ENCODE assay signal across 14 mouse cellular contexts in genomic region chr19:7533891-7534290, GRCm38 (mm10). TPM values are rescaled to one million over a fixed set of nuclear protein-coding genes. Genes with fewer than 3 reads are reported as not detected.
DNase-seq lines count a peak whose midpoint lies in the region; ATAC-seq and TF ChIP-seq lines count a peak whose summit lies in the region.
"Had no signal": no experiment of that assay in that cellular context is flagged by ENCODE, and none has a peak within 500 bp of the region (broad histone marks: within the 10 kb centered on the region; RNA-seq: fewer than 3 reads in every experiment).

No protein-coding gene starts in this region.

- no peaks in the 10 kb centered on the region for H3K9me3 ChIP-seq in forebrain, embryonic 14.5 days (replicated peaks; ENCODE audit: control insufficient read depth, low read length)
- no peaks in the 10 kb centered on the region for H3K9me3 ChIP-seq in forebrain, embryonic 11.5 days (ENCODE audit: control insufficient read depth, low read length)
- H3K9me3 ChIP-seq: G1E had no signal

- peak; percentile 53 for DNase-seq in forebrain, embryonic 14.5 days (ENCODE audit: low spot score)
- no peak for DNase-seq in forebrain, embryonic 11.5 days (ENCODE audit: low spot score)
- peak; percentile 60 for DNase-seq in left cerebral cortex, postnatal 4 days
- DNase-seq in left cerebral cortex, adult 18-20 months (ENCODE audit: low spot score in 2 of 2) = no peak
- peak; percentile 59 for DNase-seq in brain, embryonic 14.5 days (ENCODE audit: low read depth)
- DNase-seq in cerebellum, postnatal 14 days = peak; percentile 52 to 53
- no peak for DNase-seq in frontal cortex, postnatal 14 days (ENCODE audit: low spot score in 2 of 2)
- DNase-seq: heart, postnatal 36 days; lung, adult 18-20 months had no signal

- H3K4me3 ChIP-seq in forebrain, embryonic 14.5 days (ENCODE audit: low read depth, low read length) = no peak overlapping the region
- no peak overlapping the region for H3K4me3 ChIP-seq in forebrain, embryonic 11.5 days (ENCODE audit: low read depth, low read length)
- H3K4me3 ChIP-seq: left cerebral cortex, adult 2 months had no signal

- H3K27me3 ChIP-seq in forebrain, embryonic 14.5 days (replicated peaks; ENCODE audit: control insufficient read depth, insufficient read depth, low read length) = no peaks in the 10 kb centered on the region
- H3K27me3 ChIP-seq in forebrain, embryonic 11.5 days (ENCODE audit: control insufficient read depth, insufficient read depth, low read length) = no peaks in the 10 kb centered on the region

- no peak overlapping the region for H3K4me2 ChIP-seq in forebrain, embryonic 14.5 days (ENCODE audit: low read length)
- H3K4me2 ChIP-seq in forebrain, embryonic 11.5 days (ENCODE audit: low read depth, low read length, severe bottlenecking) = no peak overlapping the region
- H3K4me2 ChIP-seq: heart, embryonic 11.5 days had no signal

- no peak overlapping the region for H3K27ac ChIP-seq in forebrain, embryonic 14.5 days (ENCODE audit: low read depth, low read length)
- no peak overlapping the region for H3K27ac ChIP-seq in forebrain, embryonic 11.5 days (ENCODE audit: low read depth, low read length)
- H3K27ac ChIP-seq: left cerebral cortex, adult 2 months had no signal

- intact Hi-C loops in left cerebral cortex, postnatal 4 days (cut with DNase I) = no loop called here

- 41% methylated on average over 5 of the region's 5 CpGs for WGBS in forebrain, embryonic 14.5 days
- WGBS in forebrain, embryonic 11.5 days = 84% methylated on average over 5 of the region's 5 CpGs

- no peak for TF ChIP-seq POLR2A in brain, embryonic 14.5 days (IDR thresholded peaks at IDR 0.05; ENCODE audit: borderline replicate concordance, extremely low read depth, insufficient read depth, insufficient read length, poor library complexity, severe bottlenecking)

- no peak overlapping the region for H3K9ac ChIP-seq in forebrain, embryonic 14.5 days (ENCODE audit: low read length)
- H3K9ac ChIP-seq in forebrain, embryonic 11.5 days (ENCODE audit: low read length) = no peak overlapping the region

- no peak for TF ChIP-seq CTCF in brain, embryonic 14.5 days (IDR thresholded peaks at IDR 0.05; ENCODE audit: borderline replicate concordance, extremely low read depth, insufficient read depth, insufficient read length)

- no peaks in the 10 kb centered on the region for H3K4me1 ChIP-seq in forebrain, embryonic 14.5 days (ENCODE audit: control insufficient read depth, insufficient read depth, low read length)
- H3K4me1 ChIP-seq in forebrain, embryonic 11.5 days (replicated peaks; ENCODE audit: control insufficient read depth, insufficient read depth, low read length) = no peaks in the 10 kb centered on the region

- peaks cover 35% of the 10 kb centered on the region for H3K36me3 ChIP-seq in forebrain, embryonic 14.5 days (ENCODE audit: control insufficient read depth, insufficient read depth, low read length)
- no peaks in the 10 kb centered on the region; the same call in 1 of the 2 replicates for H3K36me3 ChIP-seq in forebrain, embryonic 11.5 days (ENCODE audit: control insufficient read depth, insufficient read depth, low read length)

- no peak for ATAC-seq in forebrain, embryonic 14.5 days
- no peak for ATAC-seq in forebrain, embryonic 11.5 days (replicated peaks; ENCODE audit: low FRiP score)
- ATAC-seq in CD4-positive, CD25-positive, alpha-beta regulatory T cell, adult 4 months = no peak
- ATAC-seq: intestine, embryonic 16.5 days had no signal

RNA-seq across cellular contexts. Expression of gene Pla2g16, which starts 23.4 kb away (rescaled TPM):
- 4.6 and 5.5 TPM in 2 replicates for polyA plus RNA-seq in forebrain, embryonic 14.5 days (2014; fragmentation: Nextera tagmentation; extraction: Ambion mirVana)
- 3.8 and 4.4 TPM in 2 replicates for polyA plus RNA-seq in forebrain, embryonic 11.5 days (2014; fragmentation: Nextera tagmentation; extraction: Ambion mirVana)
- 1 to 10 TPM; 5.5 to 5.6 TPM for total RNA-seq in left cerebral cortex, postnatal 4 days (2021)
- total RNA-seq in left cerebral cortex, adult 18-20 months (2021) = 10 to 100 TPM; 33.2 to 40.7 TPM
- 3.2 and 3.5 TPM in 2 replicates for polyA plus RNA-seq in brain, embryonic 14.5 days (2012; rRNA removed)
- polyA plus RNA-seq in CD4-positive, CD25-positive, alpha-beta regulatory T cell, adult 4 months (2017; shearing (Covaris generic)) = 10 to 100 TPM; 77.8 to 93.3 TPM
- polyA plus RNA-seq: G1E had no signal

RNA-seq across cellular contexts. Expression of gene Atl3, which starts 40.1 kb away (rescaled TPM):
- 5.9 and 7.1 TPM in 2 replicates for polyA plus RNA-seq in forebrain, embryonic 14.5 days (2014; fragmentation: Nextera tagmentation; extraction: Ambion mirVana)
- polyA plus RNA-seq in forebrain, embryonic 11.5 days (2014; fragmentation: Nextera tagmentation; extraction: Ambion mirVana) = 9.8 and 10.3 TPM in 2 replicates
- total RNA-seq in left cerebral cortex, postnatal 4 days (2021) = 10 to 100 TPM; 23.6 to 24.6 TPM
- total RNA-seq in left cerebral cortex, adult 18-20 months (2021) = 10 to 100 TPM; 22.2 to 23.5 TPM
- 13.3 and 16.6 TPM in 2 replicates for polyA plus RNA-seq in brain, embryonic 14.5 days (2012; rRNA removed)
- polyA plus RNA-seq in CD4-positive, CD25-positive, alpha-beta regulatory T cell, adult 4 months (2017; shearing (Covaris generic)) = 10 to 100 TPM; 20.8 to 22.4 TPM

RNA-seq across cellular contexts. Expression of gene Rtn3, which starts 50.8 kb away (rescaled TPM):
- 464 and 468 TPM in 2 replicates for polyA plus RNA-seq in forebrain, embryonic 14.5 days (2014; fragmentation: Nextera tagmentation; extraction: Ambion mirVana)
- 268 and 273 TPM in 2 replicates for polyA plus RNA-seq in forebrain, embryonic 11.5 days (2014; fragmentation: Nextera tagmentation; extraction: Ambion mirVana)
- total RNA-seq in left cerebral cortex, postnatal 4 days (2021) = 100 to 1,000 TPM; 589 to 625 TPM
- 100 to 1,000 TPM; 828 to 858 TPM for total RNA-seq in left cerebral cortex, adult 18-20 months (2021)
- polyA plus RNA-seq in brain, embryonic 14.5 days (2012; rRNA removed) = 436 and 508 TPM in 2 replicates
- 10 to 100 TPM; 26.8 to 33.7 TPM for polyA plus RNA-seq in CD4-positive, CD25-positive, alpha-beta regulatory T cell, adult 4 months (2017; shearing (Covaris generic))

Comparison
In these comparisons a context has a peak if more than half of its experiments do, and no peak if none do; other contexts are left out.
1. DNase-seq: peak in forebrain, embryonic 14.5 days (single experiment), left cerebral cortex, postnatal 4 days (single experiment), brain, embryonic 14.5 days (single experiment) and cerebellum, postnatal 14 days (2 of 2); none in forebrain, embryonic 11.5 days (single experiment), left cerebral cortex, adult 18-20 months (0 of 2) and frontal cortex, postnatal 14 days (0 of 2).
2. RNA of gene Pla2g16, which starts 23.4 kb away (polyA plus RNA-seq): 77.8 to 93.3 TPM in CD4-positive, CD25-positive, alpha-beta regulatory T cell, adult 4 months; 4.6 to 5.5 TPM in forebrain, embryonic 14.5 days, 3.8 to 4.4 TPM in forebrain, embryonic 11.5 days and 3.2 to 3.5 TPM in brain, embryonic 14.5 days; every median in the first group is over 10 times any median in the second.